Mouse (Mus musculus) heart, embryonic 10.5 days (tissue): ENCODE results near the gene Rhbdl3. TPM values are rescaled to one million over a fixed set of nuclear protein-coding genes. Genes with fewer than 3 reads are reported as not detected.

Experiments
- DNase-seq: peaks from one replicate; pipeline ENCODE4 v3.0.0-alpha.2; 2017; ENCODE audit warnings: low spot score
- H3K27ac ChIP-seq: fragments of 300-500 bp; sonication (generic); 2 replicates; pipeline ENCODE4 v1.5.1; 2016; ENCODE audit warnings: mild to moderate bottlenecking
- H3K27me3 ChIP-seq: fragments of 300-500 bp; sonication (generic); 2 replicates; pipeline ENCODE4 v1.6.1; 2016; ENCODE audit warnings: mild to moderate bottlenecking; ENCODE audit not compliant: poor library complexity, insufficient read depth, severe bottlenecking
- H3K36me3 ChIP-seq: fragments of 300-500 bp; sonication (generic); 2 replicates; pipeline ENCODE4 v1.6.1; 2016; ENCODE audit warnings: mild to moderate bottlenecking, moderate library complexity
- H3K4me1 ChIP-seq: fragments of 300-500 bp; sonication (generic); 2 replicates; pipeline ENCODE4 v1.6.1; 2016; ENCODE audit warnings: mild to moderate bottlenecking
- H3K4me3 ChIP-seq: fragments of 300-500 bp; sonication (generic); 2 replicates; pipeline ENCODE4 v1.5.1; 2016; ENCODE audit warnings: mild to moderate bottlenecking, moderate library complexity
- H3K9me3 ChIP-seq: fragments of 300-500 bp; sonication (generic); 2 replicates; pipeline ENCODE4 v1.6.1; 2016; ENCODE audit warnings: mild to moderate bottlenecking, moderate library complexity
- WGBS: fragments of 180-500 bp; shearing (Covaris S2); methylation state at CpG from one replicate; pipeline ENCODE4 v1.1.7; 2016; 5-methylcytosine and 5-hydroxymethylcytosine counted together
- polyA plus RNA-seq: library from polyadenylated mRNA; unstranded; fragments of >200 nt; fragmentation: Nextera tagmentation; extraction: Ambion mirVana; gene quantifications from 2 replicates; pipeline ENCODE4 v1.2.1, GENCODE M21; 2016

Rhbdl3 gene
- polyA plus RNA-seq, 1 experiment from 2014 or later: 1.2 TPM

DNA sequence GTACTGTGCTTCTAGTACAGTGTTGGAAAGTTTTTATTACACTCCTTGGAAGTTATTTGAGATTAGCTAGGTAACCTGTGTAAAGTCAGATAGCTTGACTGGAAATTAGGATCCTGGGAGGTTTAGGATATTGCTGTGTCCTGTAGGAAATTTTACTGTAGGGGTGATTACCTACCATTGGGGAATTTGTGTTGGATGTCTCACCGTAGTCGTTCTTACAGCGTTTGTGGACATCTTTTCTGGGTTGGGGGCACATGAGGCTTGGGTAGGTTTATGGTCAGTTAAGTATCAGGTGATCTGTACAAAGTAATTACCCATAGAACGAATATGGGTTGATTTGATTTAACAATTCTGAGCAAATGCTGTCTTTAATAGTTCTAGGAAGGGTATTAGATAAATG lies 95.9 kb downstream of the Rhbdl3 start:
- Histone ChIP-seq H3K27ac (no peak overlapping the region), H3K4me3 (no peak overlapping the region), H3K27me3 (no peaks in the 10 kb centered on the region), H3K4me1 (no peaks in the 10 kb centered on the region), H3K9me3 (no peaks in the 10 kb centered on the region), H3K36me3 (peaks cover 99% of the 10 kb centered on the region)
- 93% methylated on average over 4 of the region's 4 CpGs for WGBS
- DNase-seq: no peak

Other genes with a start within 250 kb of the Rhbdl3 start
- 48.1 and 57.5 TPM in 2 replicates for gene Crlf3, start 219.9 kb upstream of the Rhbdl3 start, polyA plus RNA-seq
- 8.4 and 11.0 TPM in 2 replicates for gene Atad5, start 211.5 kb upstream of the Rhbdl3 start, polyA plus RNA-seq
- 35.4 and 36.6 TPM in 2 replicates for gene Tefm, start 158.7 kb upstream of the Rhbdl3 start, polyA plus RNA-seq
- gene Adap2, start 146.8 kb upstream of the Rhbdl3 start, polyA plus RNA-seq: 0.18 and 0.46 TPM in 2 replicates
- gene Rnf135, start 117.1 kb upstream of the Rhbdl3 start, polyA plus RNA-seq: 8.8 and 9.4 TPM in 2 replicates
- 57.0 and 63.2 TPM in 2 replicates for gene Rhot1, start 91.9 kb upstream of the Rhbdl3 start, polyA plus RNA-seq
- 15.0 and 17.2 TPM in 2 replicates for gene 5730455P16Rik, start 77.1 kb downstream of the Rhbdl3 start, polyA plus RNA-seq
- gene Zfp207, start 82.4 kb downstream of the Rhbdl3 start, polyA plus RNA-seq: 191 and 222 TPM in 2 replicates
- gene Psmd11, start 127.7 kb downstream of the Rhbdl3 start, polyA plus RNA-seq: 248 and 309 TPM in 2 replicates
- 0.34 and 0.72 TPM in 2 replicates for gene Cdk5r1, start 176.1 kb downstream of the Rhbdl3 start, polyA plus RNA-seq